Mouse (Mus musculus) olfactory bulb, adult 2 months (tissue): Measurements from ENCODE around the gene Rgp1.

Experiments used
- CTCF ChIP-seq: fragments of 200-500 bp; IDR thresholded peaks from 2 replicates; pipeline ENCODE4 v1.5.1; 2012; ENCODE audit warnings: low read depth, mild to moderate bottlenecking, low read length, moderate library complexity; ENCODE audit not compliant: insufficient read depth
- POLR2A ChIP-seq: fragments of 200-500 bp; IDR thresholded peaks from 2 replicates; pipeline ENCODE4 v1.6.1; 2012; ENCODE audit warnings: mild to moderate bottlenecking, low read depth, low read length, moderate library complexity; ENCODE audit not compliant: insufficient read depth

GRCm38 (mm10) chr4:43580721-43581120 lies 2.2 kb downstream of the Rgp1 start:
- TF ChIP-seq POLR2A (no peak), CTCF (no peak)
